Mouse (Mus musculus) thymus, adult 2 months (tissue): ENCODE measurements around the gene Per2.

Experiments
- CTCF ChIP-seq: fragments of 200-500 bp; IDR thresholded peaks from 2 replicates; pipeline ENCODE4 v1.5.1; 2012; ENCODE audit warnings: mild to moderate bottlenecking, control low read depth, low read length, moderate library complexity, borderline replicate concordance; ENCODE audit not compliant: control insufficient read depth, poor library complexity, insufficient read depth; ENCODE audit errors: extremely low read depth
- POLR2A ChIP-seq: fragments of 200-500 bp; IDR thresholded peaks from 2 replicates; pipeline ENCODE4 v1.6.1; 2012; ENCODE audit warnings: mild to moderate bottlenecking, low read length, control low read depth, moderate library complexity; ENCODE audit not compliant: control insufficient read depth, poor library complexity, insufficient read depth; ENCODE audit errors: extremely low read depth

GRCm38 (mm10) chr1:91444841-91445830, 14.0 kb downstream of the Per2 start:
- no peak for TF ChIP-seq CTCF
- no peak for TF ChIP-seq POLR2A
